Mouse (Mus musculus): ENCODE results near the gene Arl15.
A peak's percentile ranks its signal among the peaks of the same experiment; 100 is the strongest.

The Arl15 gene

DNA sequence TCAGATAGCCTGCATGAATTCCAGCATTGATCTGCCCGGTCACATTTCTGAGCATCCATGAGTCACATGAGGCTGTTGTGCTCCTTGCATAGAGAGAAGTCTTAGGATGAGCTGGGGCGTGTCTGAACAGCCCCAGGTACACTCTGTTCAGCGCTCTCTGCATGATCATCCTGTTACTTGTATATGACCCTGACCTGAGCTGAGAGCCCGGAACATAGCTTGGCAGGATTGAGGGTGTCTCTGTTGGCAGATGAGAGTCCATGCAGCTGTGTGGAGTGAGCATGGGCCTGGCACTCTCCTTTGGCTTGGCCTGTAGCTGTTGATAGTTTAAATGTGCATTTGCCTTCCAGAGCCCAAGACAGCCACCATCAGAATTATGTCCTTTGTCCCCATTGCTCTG is 50.4 kb downstream of the Arl15 start:
- no peak for DNase-seq (ENCODE audit: inconsistent ontology term)

DNA sequence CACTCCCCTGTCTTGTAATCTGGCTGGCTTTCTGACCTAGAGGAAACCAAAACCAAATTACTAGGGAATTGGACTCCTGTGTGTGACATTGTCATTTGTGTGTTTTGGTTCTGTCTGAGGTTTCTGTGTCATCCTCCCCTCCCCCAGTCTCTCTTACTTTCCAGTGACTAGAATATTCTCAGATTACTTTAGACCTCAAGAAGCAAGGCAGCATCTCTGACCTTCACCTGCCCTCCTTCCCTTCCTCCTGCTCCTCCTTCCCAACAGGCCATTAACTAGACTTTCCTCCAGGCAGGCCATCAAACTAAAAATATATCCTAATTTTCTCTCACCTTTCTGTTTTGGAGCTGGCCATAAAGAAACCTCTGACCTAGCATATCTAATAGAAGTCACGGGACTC is 50.9 kb downstream of the Arl15 start:
- DNase-seq (ENCODE audit: inconsistent ontology term), result no peak

DNA sequence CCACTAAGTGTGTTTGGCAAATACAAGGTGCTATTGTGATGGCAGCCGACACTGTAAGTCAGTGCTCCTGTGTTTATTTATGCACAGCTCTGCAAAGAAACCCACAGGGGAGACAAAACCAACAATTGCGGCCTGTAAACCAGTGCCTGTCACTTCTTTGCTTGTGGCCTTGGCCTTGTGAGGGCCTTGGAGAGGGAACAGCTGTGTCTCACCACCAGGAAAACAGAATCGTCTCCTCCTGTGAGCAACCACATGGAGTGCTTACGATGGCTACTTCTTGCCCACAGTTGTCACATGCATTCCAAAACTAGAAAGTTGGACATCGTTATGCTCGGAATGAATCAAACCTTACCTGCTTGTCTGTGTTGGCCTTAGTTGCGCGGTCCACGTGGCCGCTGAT is 52.1 kb downstream of the Arl15 start:
- no peak for DNase-seq (ENCODE audit: inconsistent ontology term)

DNA sequence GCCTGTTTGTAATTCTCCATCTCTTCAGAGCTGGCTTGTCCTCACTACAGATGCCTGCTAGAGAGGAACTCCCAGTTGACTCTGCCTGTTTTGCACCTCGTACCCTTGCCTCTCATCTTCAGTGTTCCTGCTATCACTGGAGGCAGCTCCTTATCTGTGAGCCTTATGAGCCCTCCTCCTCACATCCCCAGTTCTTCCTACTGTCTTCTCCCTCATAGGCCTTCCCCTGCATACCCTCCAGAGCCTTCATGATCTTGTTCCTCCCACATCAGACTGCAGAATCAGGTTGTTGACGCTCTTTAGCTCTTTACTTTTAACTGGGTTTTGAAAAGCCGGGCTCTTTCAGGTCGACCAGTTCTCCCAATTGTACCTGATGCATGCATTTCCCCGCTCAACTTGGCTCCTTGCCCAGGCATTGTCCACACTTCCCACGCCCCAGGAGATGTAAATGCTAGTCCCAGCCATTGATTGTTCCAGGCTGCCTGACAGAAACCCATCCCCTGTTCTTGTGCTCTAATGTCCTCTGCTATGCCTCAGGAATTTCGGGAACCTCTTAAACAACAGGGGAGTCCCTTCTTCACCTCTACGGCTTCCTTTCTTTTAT is 56.2 kb downstream of the Arl15 start:
- no peak for DNase-seq (ENCODE audit: inconsistent ontology term)

DNA sequence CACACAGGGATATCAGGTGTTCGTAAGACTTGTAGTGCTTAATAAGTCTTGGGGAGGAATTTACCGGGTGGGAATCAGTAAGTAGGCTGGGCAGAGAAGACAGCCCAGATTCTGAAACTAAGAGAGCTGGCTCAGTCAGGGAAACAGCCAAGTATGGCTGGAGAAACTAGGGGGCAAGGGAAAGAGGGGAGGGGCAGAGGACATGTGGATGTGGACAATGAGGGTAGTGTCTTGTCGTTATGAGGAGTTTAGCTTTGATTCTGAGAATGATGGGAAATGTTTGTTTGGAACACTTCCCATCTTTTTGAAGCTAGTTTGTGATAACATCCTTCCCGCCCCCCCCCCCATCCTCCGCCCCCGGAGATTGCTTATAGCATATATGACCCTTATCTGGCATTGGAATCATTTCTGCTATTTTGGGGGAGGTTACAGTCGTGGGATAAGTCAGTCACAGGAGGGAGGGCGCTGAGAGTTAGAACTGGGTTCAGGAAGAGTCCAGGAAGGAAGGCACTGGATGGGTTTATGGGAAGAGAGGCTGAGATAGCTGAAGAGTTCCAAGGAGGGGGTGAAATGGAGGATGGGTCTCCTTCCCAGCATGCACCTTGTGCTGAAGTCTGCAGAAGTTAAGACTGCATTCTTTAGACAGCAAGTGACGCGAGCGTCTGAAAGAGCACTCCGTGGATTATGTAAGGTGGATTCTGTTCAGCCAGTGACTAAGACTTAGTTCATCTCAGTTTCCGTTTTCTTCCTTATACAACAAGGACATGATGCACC is 57.5 kb downstream of the Arl15 start:
- no peak for DNase-seq (ENCODE audit: inconsistent ontology term)

DNA sequence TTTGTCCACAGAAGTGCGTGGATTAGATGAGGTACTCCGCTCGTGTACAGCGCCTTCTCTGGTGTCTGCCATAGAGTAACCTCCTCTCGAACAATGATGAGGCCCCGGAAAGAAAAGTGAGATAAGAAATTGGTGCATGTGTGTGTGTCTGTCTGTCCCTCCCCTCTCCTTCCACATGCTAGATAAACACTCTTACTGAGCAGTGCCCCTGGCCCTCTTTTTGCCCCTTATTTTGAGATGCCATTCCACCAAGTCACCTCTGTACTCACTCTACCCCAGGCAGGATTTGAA is 58.0 kb downstream of the Arl15 start:
- no peak for DNase-seq (ENCODE audit: inconsistent ontology term)

DNA sequence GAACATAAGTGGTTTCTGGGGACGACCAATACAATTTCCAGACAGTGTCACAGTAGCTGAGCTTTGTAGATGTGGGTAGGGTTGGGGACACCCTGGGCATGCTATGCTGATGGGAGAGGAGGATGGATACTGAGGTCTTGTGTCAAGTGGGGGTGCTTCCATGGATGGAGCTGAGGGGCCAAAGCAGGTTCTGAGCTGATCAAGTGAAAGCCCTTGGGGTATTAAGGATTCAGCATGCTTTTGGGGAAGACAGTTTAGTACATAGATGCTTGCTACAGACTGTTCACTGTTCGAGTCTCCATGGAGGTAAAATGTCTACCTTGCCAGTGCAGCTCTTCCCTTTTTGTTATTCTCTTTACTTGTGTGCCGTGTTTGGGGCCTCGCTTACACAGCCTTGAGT is 59.8 kb downstream of the Arl15 start:
- no peak for DNase-seq (ENCODE audit: inconsistent ontology term)

DNA sequence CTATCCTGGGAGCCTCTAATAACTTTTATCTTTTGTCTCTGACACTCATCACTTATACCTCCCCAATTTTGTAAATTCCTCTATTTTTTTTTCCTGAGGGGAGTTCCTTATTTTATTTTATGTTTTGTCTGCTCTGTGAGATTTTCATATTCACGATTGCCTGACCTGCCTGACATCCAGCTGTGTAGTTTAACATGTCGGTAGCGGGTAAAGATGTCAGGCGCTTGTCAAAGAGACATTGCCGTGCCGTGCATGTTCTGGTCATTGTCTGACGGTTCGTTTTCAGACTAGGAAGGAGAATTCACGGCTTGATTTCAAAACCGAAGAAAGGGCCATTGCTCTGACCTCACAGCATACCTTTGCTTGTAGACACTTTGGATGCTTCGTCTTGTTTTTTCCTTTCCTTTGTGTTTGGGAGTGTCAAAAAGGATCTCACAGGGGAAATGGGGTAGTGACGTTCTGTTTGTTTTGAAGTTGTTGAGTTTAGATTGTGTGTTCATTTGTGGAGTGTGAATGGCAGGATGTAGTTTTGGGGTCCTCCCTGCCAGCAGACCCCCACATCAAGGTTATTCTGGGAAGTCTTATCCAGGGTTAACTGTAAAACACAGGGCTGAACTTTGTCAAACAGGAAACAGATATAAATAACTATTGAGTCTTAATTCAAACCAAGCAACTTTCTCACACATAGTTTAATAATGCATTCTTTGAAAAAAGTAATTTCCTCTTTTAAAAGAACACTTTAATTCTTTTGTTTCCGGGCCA is 60.4 kb downstream of the Arl15 start:
- no peak for DNase-seq (ENCODE audit: inconsistent ontology term)

DNA sequence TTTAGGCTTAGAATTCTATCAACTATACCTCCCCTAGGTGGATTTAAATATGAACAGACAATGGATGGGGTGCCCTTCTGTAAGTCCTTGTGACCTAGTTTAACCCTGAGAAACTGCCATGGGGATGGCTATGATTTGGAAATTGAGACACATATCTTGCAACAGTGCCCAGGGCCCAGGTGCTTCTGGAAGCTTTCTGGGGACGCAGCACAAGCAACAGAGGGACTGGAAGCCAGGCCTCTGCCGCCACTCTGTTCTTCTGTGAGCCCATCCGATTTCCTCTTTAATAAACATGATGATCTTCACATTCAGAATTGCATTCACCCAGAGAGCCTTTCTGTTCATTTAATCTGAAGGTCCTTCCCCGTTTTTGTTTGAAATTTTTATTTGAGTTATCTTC is 62.6 kb downstream of the Arl15 start:
- DNase-seq (ENCODE audit: inconsistent ontology term), result no peak

DNA sequence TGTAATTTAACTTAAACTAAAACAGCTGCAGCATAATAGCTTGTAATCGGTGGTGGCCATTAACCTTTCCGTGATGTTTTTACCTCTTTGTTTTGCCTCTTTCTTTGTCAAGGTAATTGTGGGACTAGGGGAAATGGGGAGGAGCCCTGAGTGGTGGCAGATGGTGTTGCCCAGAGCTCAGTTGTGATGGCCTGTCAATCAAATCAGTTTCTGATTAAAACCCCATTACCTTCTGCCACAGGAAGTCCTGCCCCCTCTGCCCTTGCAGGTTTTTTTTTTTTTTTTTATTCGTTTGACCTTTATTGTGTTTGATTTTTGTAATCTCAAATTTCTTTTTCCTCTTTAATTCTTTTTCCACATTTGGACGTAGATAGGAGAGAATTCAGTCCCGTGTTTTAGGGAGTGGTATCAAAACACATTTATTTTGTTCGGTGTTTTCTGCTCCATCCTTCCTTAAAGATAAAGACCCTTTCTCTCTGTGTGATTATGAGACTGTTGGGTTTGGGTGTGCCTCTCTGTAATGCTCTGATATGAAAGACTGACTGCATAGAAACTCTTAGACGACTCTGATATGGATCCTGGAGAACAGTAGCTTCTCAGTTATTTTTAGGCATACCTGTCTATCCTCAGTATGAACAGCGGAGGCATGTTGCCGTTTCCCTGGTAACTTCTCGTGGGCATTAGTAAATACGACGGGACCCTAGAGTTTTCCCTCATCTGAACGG is 64.5 kb downstream of the Arl15 start:
- no peak for DNase-seq (ENCODE audit: inconsistent ontology term)

DNA sequence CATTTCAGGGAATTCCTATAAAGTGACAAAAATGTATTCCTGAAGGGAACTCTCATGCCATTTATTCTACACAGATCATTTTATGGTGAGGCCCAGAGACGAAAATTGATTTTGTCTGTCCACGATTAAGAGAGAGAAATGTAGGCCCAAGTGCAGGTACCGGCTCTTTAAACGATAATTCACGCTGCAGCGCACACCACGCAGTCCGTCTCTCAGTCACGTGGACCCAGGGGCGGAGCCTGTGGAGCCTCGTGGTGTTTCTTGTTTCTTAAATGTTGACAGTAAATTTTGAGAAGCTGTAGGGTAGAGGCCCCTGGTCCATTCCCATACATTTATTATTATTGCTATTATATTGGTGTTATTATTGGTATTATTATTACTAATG is 65.1 kb downstream of the Arl15 start:
- no peak for DNase-seq (ENCODE audit: inconsistent ontology term)

DNA sequence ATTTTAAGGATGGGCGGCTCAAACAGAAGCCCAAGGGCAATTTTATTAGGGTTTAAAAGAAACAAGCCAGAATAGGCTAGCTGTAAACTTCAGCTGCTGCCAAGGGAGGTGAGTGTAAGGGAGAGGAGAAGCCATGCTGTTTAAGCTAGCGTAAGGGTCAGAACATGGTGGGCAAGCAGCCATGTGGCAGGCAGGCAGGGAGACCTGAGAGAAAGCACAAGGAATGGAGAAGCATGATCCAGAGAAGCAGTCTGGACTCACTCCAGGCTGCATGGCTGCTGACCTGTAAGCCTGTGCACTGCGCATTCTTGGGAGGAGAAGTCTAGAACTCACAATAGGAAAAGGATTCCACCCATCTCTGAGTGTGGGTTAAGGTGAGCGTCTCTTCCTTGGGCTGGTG is 66.5 kb downstream of the Arl15 start:
- no peak for DNase-seq (ENCODE audit: inconsistent ontology term)

DNA sequence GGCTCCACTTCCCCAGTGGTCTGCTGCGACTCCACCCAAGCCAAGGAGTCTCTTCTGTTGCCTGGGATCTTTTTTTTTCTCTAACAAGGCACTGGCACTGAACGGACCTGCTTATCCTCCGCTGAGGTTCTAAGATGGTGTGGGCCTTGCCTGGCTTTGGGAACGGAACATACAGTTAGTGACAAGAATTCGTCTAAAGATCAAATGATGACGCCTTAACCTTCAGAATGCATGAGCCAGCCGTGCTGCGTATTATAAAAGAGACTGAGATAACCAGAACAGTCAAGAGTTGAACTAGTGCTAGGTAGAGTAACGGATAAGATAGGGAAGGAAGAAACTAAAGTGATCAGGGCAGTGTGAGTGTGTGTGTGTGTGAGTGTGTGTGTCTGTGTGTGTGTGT is 66.9 kb downstream of the Arl15 start:
- no peak for DNase-seq (ENCODE audit: inconsistent ontology term)

DNA sequence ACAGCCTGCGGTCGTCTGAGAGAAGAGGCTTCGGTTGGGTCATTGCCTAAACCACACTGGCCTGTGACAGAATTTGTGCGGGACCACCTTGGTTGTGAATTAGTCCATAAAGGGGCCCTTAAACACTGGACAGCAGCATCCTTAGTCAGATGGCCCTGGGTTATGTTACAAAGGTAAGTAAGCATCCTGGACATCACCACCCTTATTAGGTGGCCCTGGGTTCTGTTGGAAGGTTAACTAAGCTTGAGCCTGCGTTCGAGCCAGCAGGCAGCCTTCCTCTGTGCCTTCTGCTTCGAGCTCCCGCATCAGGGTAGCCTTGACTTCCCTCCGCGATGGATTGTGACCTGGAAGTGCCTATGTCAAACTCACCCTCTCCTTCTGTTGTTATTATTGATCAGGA is 68.6 kb downstream of the Arl15 start:
- no peak for DNase-seq (ENCODE audit: inconsistent ontology term)

DNA sequence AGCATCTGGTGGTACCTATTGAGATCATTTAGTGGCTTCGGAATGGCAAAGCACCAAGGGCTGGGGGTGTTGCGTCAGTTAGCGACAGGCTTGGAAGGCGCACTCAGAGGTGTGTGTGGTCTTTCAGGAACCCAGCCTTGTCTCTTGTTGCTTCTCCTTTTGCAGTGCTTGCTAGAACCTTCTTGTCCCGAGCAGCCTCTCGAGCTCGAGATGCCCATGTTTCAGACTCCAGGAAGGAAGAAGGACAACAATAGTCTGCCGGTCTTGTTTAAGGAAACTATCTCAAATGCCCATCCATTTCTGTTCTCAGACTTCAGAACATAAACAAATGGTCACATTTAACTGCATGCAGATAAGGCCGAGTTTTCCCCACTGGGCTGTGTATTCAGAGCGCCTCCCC is 69.4 kb downstream of the Arl15 start:
- DNase-seq (ENCODE audit: inconsistent ontology term), result no peak

DNA sequence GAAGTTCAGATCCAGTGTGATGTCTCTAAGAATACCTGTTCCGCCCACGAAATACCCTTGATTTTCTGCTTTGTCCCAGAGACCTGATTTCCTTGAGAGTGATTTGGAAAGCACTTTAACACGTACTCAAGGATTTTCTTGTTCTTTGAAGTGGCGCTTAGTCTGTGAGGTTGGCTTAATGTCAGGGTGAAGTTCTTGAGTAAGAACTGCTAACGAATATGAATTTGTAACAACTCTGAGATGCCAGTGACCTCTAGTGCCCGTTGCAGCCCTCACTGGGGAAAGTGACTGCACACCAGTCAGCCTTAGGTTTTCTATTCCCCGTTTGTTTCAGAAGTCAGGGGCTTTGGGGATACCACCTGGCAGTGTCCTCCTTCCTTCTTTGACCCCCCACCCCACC is 70.0 kb downstream of the Arl15 start:
- DNase-seq (ENCODE audit: inconsistent ontology term), result no peak

DNA sequence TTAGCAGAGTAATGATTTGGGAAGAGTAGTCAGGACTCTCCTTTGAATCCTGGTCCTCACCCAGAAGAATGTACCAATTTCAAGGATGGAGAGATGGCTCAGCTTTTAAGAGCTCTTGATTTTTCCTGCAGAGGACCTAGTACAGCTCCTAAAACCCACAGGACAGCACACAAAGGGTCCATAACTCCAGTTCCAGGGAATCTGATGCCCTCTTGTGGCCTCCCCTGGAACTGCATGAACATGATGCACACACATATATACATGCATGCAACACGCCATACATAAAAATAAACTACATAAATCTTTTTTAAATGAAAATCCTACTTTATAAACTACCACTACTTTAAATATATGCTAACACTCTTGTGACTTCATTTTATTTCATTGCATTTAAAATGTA is 70.6 kb downstream of the Arl15 start:
- DNase-seq (ENCODE audit: inconsistent ontology term), result no peak

DNA sequence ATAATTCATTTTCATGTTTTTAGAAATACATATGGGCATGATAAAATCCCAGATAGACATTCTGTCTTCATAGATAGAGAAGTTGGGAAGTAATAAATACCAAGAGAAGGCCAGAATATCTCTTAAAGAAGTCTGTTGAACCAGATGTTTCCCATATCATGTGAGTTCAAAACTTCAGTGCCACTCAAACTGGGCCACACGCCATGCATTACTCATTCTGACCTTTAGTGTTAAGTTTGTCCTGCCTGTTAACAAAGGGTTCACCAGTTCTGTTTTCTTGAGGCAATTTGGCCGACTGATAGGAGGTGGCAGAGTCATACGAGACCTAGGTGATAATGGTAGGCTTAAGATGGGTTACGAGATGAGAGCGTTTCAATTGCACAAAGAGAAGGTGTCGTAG is 71.1 kb downstream of the Arl15 start:
- DNase-seq (ENCODE audit: inconsistent ontology term), result no peak

DNA sequence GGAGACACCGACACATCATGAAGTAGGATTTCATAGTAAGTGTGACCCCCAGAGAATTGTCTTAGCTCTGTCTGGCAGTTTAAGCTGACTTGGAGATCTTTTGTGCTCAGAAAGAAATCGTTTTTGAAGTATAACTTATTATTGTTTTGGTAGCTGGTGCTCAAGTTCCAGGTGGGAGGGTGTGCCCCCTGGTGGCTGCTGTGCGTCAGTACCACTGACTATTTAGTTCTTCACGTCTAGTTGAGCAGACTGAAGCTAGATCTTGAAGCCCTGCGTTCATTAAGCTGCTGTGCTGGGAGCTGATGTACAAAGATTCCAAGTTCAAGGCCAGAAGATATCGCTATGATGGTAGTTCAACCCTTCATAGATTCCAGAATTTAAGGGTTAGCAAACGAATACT is 71.5 kb downstream of the Arl15 start:
- peak; percentile 59 for DNase-seq (ENCODE audit: inconsistent ontology term)

DNA sequence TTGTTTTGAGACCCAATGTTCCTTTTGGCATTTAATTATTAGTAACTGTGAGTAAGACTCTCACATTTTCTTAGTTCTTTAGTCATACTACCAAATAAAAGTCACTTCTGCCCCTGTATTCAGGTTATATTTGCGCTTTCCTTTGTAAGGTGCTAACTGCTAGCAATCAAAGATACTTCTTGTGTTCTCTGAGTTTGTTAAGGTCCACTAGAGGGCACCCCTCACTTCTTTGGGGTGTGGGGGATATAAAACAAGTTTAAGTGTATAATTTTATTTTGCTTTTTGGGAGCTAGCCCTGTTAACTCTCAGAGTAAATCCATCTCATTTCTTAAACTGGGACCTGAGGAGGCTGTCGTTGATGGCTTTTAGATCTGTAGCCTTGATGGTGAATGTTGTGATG is 73.4 kb downstream of the Arl15 start:
- DNase-seq (ENCODE audit: inconsistent ontology term), result no peak

DNA sequence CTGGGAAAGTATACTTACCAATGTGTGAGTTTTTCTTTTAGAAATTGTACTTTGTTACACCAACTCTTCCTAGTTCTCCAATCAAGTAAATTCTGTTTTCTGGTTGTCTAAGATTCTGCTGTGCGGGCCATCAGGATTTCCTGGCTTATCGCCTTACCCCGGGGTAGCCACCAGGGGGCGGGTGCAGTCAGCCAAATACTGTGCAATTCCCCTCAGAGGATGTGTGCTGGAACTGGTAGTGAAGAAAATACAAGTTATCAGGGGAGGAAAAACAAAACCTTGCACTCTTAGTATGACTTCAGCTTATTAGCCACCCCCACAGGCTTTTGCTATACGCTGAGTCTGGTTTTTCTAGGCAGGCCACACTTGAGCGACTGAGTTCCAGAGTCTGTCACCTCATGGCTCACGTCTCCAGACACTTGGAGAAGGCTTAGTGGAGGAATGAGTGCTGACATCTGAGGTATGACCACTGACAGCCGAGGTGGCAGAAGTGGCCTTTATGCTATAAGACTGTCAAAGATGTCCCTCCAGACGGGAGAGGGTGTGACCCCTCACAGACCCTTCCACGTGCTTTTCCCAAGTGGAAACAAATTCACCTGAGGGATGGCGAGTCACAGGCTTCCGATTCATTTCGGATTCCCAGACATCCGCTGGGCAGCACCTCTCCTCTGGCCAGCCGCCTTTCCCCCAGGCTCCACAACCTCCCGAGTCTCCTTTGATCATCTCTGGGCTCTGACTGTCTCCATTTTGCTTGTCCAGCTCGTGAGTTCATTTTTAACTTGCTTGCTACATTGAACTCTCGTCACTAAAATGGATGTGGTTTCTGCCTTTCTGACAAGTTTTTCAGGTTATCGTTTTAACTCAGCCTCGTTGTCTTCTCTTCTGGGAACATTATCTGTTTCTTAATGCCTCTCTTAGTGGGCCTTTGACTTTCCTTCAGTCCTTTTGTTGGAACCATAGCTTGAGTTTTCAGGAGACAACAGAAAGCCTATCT is 75.2 kb downstream of the Arl15 start:
- peak; percentile 59 for DNase-seq (ENCODE audit: inconsistent ontology term)

Data from Muller cell, postnatal 12 days (primary cell).